Mouse (Mus musculus) liver, embryonic 14.5 days (tissue): ENCODE data around the gene Plscr5. TPM values are rescaled to one million over a fixed set of nuclear protein-coding genes. Genes with fewer than 3 reads are reported as not detected.

Experiments
- ATAC-seq: fragments of 200-750 bp; cut with Nextera tagmentation; 2 replicates; pipeline ENCODE4 v1.8.0; 2017; ENCODE audit warnings: moderate number of reproducible peaks, mild to moderate bottlenecking, moderate library complexity; ENCODE audit not compliant: insufficient read depth
- DNase-seq, 3 experiments: peaks; one replicate each; pipeline ENCODE4 v3.0.0-alpha.2; 2012 to 2013; ENCODE audit warnings: low read depth in 3 of 3, low spot score in 3 of 3
- H3K27ac ChIP-seq: fragments of 300-500 bp; sonication (generic); 2 replicates; pipeline ENCODE4 v1.5.1; 2014; ENCODE audit warnings: moderate library complexity, mild to moderate bottlenecking, control low read depth, inconsistent platforms
- H3K27me3 ChIP-seq: fragments of 300-500 bp; sonication (generic); 2 replicates; pipeline ENCODE4 v1.6.1; 2014; ENCODE audit warnings: mild to moderate bottlenecking, low read length, moderate library complexity; ENCODE audit not compliant: control insufficient read depth, insufficient read depth
- H3K36me3 ChIP-seq: fragments of 300-500 bp; sonication (generic); replicated peaks from 2 replicates; pipeline ENCODE4 v1.6.1; 2014; ENCODE audit warnings: low read depth; ENCODE audit not compliant: control insufficient read depth, insufficient read depth
- H3K4me1 ChIP-seq, 2 experiments: fragments of 200-500 bp in 1 of 2; fragments of 300-500 bp in 1 of 2; sonication (generic) in 1 of 2; replicated peaks; 2 replicates each; pipeline ENCODE4 v1.6.1; 2012 to 2014; ENCODE audit warnings: antibody characterized with exemption in 1 of 2, inconsistent platforms in 1 of 2, low read length in 1 of 2; ENCODE audit not compliant: control insufficient read depth in 2 of 2, insufficient read depth in 2 of 2
- H3K4me2 ChIP-seq: fragments of 300-500 bp; sonication (generic); 2 replicates; pipeline ENCODE4 v1.6.1; 2014; ENCODE audit warnings: low read depth, mild to moderate bottlenecking, control low read depth, moderate library complexity
- H3K4me3 ChIP-seq, 2 experiments: fragments of 200-500 bp in 1 of 2; fragments of 300-500 bp in 1 of 2; sonication (generic) in 1 of 2; 2 replicates each; pipeline ENCODE4 v1.5.1; 2012 to 2014; ENCODE audit warnings: low read depth in 2 of 2, low read length in 2 of 2, mild to moderate bottlenecking in 2 of 2, control low read depth in 1 of 2, inconsistent platforms in 1 of 2, moderate library complexity in 1 of 2; ENCODE audit not compliant: insufficient read depth in 1 of 2
- H3K9ac ChIP-seq: fragments of 300-500 bp; sonication (generic); replicated peaks from 2 replicates; pipeline ENCODE4 v1.6.1; 2014; ENCODE audit warnings: mild to moderate bottlenecking, control low read depth, moderate library complexity
- H3K9me3 ChIP-seq: fragments of 300-500 bp; sonication (generic); 2 replicates; pipeline ENCODE4 v1.6.1; 2016; ENCODE audit warnings: low read length, mixed read lengths; ENCODE audit not compliant: control insufficient read depth
- CTCF ChIP-seq: IDR thresholded peaks from 2 replicates; pipeline ENCODE4 v1.5.1; 2016; ENCODE audit warnings: antibody characterized with exemption, low read depth, control low read depth
- EP300 ChIP-seq: IDR thresholded peaks from 2 replicates; pipeline ENCODE4 v1.6.1; 2016; ENCODE audit warnings: antibody characterized with exemption, low read depth
- WGBS: fragments of 180-500 bp; shearing (Covaris S2); extraction: QIAGEN DNeasy Blood & Tissue Kit; methylation state at CpG from one replicate; pipeline ENCODE4 v1.1.7; 2014; ENCODE audit not compliant: insufficient replicate concordance; 5-methylcytosine and 5-hydroxymethylcytosine counted together
- polyA plus RNA-seq, 2 experiments: library from polyadenylated mRNA; depleted of rRNA in 1 of 2; stranded (reverse) in 1 of 2; unstranded in 1 of 2; fragments of >200 nt; fragmentation: Nextera tagmentation in 1 of 2; extraction: Ambion mirVana in 1 of 2; gene quantifications; 2 replicates each; pipeline versions ENCODE4 v1.2.1 to v1.2.3; 2012 to 2014

Gene Plscr5
- polyA plus RNA-seq, 2 experiments, result not detected

GRCm38 (mm10) chr9:92226127-92226655, 33.5 kb downstream of the Plscr5 start:
- ATAC-seq (no peak), DNase-seq (no peak)
- Histone ChIP-seq H3K4me2 (no peak overlapping the region), H3K27ac (no peak overlapping the region), H3K27me3 (no peaks in the 10 kb centered on the region), H3K4me3 (no peak overlapping the region), H3K36me3 (no peaks in the 10 kb centered on the region), H3K9ac (no peak overlapping the region), H3K9me3 (no peaks in the 10 kb centered on the region), H3K4me1 (0 out of 4 replicates have a peak, but pooled peaks cover 0 to 6% of the 10 kb centered on the region in 2 experiments)
- TF ChIP-seq CTCF, result no peak
- no peak for TF ChIP-seq EP300
- WGBS, result 32% methylated on average over 3 of the region's 3 CpGs

GRCm38 (mm10) chr9:92226795-92227194, 34.1 kb downstream of the Plscr5 start:
- WGBS, result 11% methylated on average over 3 of the region's 3 CpGs
- H3K4me1 ChIP-seq, result 0 out of 4 replicates have a peak, but pooled peaks cover 0 to 6% of the 10 kb centered on the region in 2 experiments
- no peak for TF ChIP-seq CTCF
- TF ChIP-seq EP300, result no peak
- H3K27me3 ChIP-seq, result no peaks in the 10 kb centered on the region
- no peak for ATAC-seq
- no peaks in the 10 kb centered on the region for H3K9me3 ChIP-seq
- H3K27ac ChIP-seq, result no peak overlapping the region
- no peaks in the 10 kb centered on the region for H3K36me3 ChIP-seq
- no peak for DNase-seq
- no peak overlapping the region for H3K9ac ChIP-seq
- H3K4me3 ChIP-seq, result no peak overlapping the region
- H3K4me2 ChIP-seq, result no peak overlapping the region

DNA sequence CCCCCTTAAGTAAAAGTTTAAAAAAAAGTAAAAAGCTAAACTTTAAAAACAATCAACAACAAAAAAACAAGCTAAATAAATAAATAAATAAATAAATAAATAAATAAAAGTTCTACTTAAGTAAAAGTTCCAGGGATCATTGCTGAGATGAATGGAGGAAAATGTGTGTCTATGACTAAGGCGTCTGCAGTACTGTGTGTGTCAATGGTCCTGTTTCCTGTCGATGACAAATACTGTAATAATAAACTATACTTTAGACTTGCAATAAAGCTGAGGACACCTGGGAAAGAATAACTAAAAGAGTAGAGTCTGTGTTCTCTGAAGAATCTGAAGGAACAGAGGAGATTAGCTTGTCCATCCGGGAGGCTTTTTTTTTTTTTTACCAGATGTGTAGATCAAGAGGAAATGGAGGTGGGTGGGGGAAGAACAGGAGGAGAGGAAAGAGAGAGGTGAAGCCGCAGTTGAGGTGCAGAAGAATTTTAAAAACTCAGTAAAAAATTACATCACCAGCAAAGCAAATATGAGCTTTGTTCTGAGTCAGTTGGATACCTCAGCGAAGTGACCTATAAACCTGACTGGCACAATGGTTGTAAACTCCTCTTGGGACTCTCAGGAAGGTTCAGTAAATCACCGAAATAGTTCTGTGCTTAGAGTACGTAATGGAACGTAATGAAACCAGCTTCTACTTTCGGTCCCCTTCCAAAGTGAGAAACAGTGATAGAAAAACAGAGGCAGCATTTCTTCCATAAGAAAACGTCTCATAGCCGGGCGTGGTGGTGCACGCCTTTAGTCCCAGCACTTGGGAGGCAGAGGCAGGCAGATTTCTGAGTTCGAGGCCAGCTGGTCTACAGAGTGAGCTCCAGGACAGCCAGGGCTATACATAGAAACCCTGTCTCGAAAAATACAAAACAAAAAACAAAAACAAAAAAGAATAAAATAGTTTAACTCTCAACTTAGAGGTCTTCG, 36.4 kb downstream of the Plscr5 start:
- H3K4me1 ChIP-seq, result 0 out of 4 replicates have a peak, but pooled peaks cover 0 to 6% of the 10 kb centered on the region in 2 experiments
- no peak for TF ChIP-seq CTCF
- TF ChIP-seq EP300, result no peak
- H3K36me3 ChIP-seq, result no peaks in the 10 kb centered on the region
- no peak for DNase-seq
- 56% methylated on average over 16 of the region's 16 CpGs for WGBS
- H3K9me3 ChIP-seq, result no peaks in the 10 kb centered on the region
- H3K4me3 ChIP-seq, result no peak overlapping the region
- no peak overlapping the region for H3K27ac ChIP-seq
- no peak overlapping the region for H3K4me2 ChIP-seq
- no peak for ATAC-seq
- no peaks in the 10 kb centered on the region for H3K27me3 ChIP-seq
- no peak overlapping the region for H3K9ac ChIP-seq

GRCm38 (mm10) chr9:92229833-92230205, 37.1 kb downstream of the Plscr5 start:
- no peak overlapping the region for H3K4me3 ChIP-seq
- DNase-seq (no peak), ATAC-seq (no peak)
- WGBS, result 25% methylated on average over 2 of the region's 2 CpGs
- no peaks in the 10 kb centered on the region for H3K27me3 ChIP-seq
- no peak overlapping the region for H3K27ac ChIP-seq
- TF ChIP-seq EP300, result no peak
- no peaks in the 10 kb centered on the region for H3K9me3 ChIP-seq
- H3K4me1 ChIP-seq, result 0 out of 4 replicates have a peak, but pooled peaks cover 0 to 9% of the 10 kb centered on the region in 2 experiments
- no peak overlapping the region for H3K4me2 ChIP-seq
- no peaks in the 10 kb centered on the region for H3K36me3 ChIP-seq
- no peak overlapping the region for H3K9ac ChIP-seq

DNA sequence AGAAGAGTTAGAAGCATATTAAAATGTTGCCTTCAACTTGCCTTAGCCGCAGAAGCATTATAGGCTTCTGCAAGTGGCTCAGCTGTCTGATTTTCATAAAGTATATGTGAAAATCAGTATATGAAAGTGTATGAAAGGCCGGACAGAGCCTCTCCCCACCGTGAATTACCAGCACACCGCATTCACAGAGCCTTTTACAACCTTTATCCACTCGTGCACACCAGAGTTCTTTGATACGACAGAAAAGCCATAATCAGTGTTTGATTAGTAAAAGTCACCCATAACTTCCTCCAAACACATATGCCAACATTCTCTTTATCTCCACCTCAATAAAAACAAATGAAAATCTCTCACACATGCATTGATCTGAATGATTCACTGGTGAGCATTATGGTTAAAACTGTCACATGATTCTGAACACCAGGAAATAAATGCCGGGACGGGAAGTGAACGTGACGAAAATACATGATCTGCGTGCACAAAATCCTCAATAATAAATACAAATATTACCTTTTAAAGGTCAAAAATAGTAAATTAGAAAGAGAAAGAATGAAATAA, 42.2 kb downstream of the Plscr5 start:
- no peaks in the 10 kb centered on the region for H3K9me3 ChIP-seq
- no peak overlapping the region for H3K9ac ChIP-seq
- WGBS, result 79% methylated on average over 11 of the region's 11 CpGs
- no peak overlapping the region for H3K4me3 ChIP-seq
- DNase-seq (no peak), ATAC-seq (no peak)
- H3K4me2 ChIP-seq, result no peak overlapping the region
- H3K27me3 ChIP-seq, result no peaks in the 10 kb centered on the region
- H3K36me3 ChIP-seq, result no peaks in the 10 kb centered on the region
- 0 out of 4 replicates have a peak, but pooled peaks cover 0 to 3% of the 10 kb centered on the region in 2 experiments for H3K4me1 ChIP-seq
- no peak overlapping the region for H3K27ac ChIP-seq
- TF ChIP-seq EP300, result no peak
- no peak for TF ChIP-seq CTCF
